Mouse (Mus musculus): ENCODE results near the gene Usp47. TPM values are rescaled to one million over a fixed set of nuclear protein-coding genes. Genes with fewer than 3 reads are reported as not detected.
A peak's percentile ranks its signal among the peaks of the same experiment; 100 is the strongest.

Gene Usp47
- polyA plus RNA-seq, 1 experiment from 2014 or later: 23.7 TPM

DNA sequence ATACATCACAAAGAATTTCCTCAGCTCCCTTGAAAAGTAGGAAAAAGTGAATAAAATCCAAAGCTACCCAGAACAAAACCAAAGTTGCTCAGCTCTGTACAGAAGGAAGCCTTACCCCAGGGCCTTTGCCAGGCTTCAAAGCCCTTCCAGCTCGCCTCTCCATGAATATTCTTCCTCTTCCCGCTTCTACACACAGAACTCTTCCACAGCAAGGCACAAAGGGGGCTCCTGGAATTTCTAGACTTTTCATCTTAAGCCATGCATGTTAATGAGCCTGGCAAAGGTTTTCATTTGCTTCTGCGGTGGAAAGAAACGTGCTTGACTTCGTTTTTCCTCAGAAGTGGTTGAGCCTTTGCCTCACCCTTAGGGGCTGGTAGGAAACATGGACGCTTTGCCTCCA, 108.7 kb downstream of the Usp47 start:
- Histone ChIP-seq H3K4me1 (replicated peaks; ENCODE audit: control insufficient read depth, insufficient read depth) (no peaks in the 10 kb centered on the region), H3K9me3 (ENCODE audit: control insufficient read depth, low read length) (no peaks in the 10 kb centered on the region), H3K27me3 (ENCODE audit: control insufficient read depth, insufficient read depth, low read length) (no peaks in the 10 kb centered on the region), H3K36me3 (ENCODE audit: control insufficient read depth, insufficient read depth, low read length) (no peaks in the 10 kb centered on the region), H3K4me3 (ENCODE audit: low read depth, low read length) (no peak overlapping the region), H3K9ac (ENCODE audit: low read length) (no peak overlapping the region), H3K4me2 (replicated peaks; ENCODE audit: low read depth) (no peak overlapping the region), H3K27ac (replicated peaks) (no peak overlapping the region; the same call in 1 of the 2 replicates)
- no peak for DNase-seq (ENCODE audit: low spot score)
- 59% methylated on average over 6 of the region's 6 CpGs for WGBS
- TF ChIP-seq CTCF (IDR thresholded peaks at IDR 0.05; ENCODE audit: low read depth): no peak
- TF ChIP-seq EP300 (optimal IDR thresholded peaks at IDR 0.05): no peak
- ATAC-seq (ENCODE audit: low FRiP score, low TSS enrichment): no peak

DNA sequence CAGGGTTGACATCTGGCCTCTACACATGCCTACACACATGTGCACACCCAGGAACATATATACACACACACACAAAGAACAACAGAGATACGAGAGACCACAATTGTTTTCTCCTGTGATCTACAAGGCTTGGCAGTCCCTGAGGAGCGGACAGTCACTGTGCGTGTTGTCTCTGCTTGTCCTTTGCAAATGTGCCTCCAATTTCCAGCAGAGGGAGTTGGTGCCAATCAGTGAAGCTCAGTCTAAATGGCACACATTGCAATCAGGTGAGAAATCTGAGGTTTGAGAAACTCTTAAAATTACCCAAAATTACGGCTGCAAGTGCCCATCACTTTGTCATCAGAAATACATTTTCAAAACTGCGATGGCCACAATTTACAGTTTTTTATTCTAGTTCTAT, 110.0 kb downstream of the Usp47 start:
- no peaks in the 10 kb centered on the region for H3K36me3 ChIP-seq (ENCODE audit: control insufficient read depth, insufficient read depth, low read length)
- ATAC-seq (ENCODE audit: low FRiP score, low TSS enrichment) (no peak), DNase-seq (ENCODE audit: low spot score) (no peak)
- TF ChIP-seq CTCF (IDR thresholded peaks at IDR 0.05; ENCODE audit: low read depth) (peak; percentile 46), EP300 (optimal IDR thresholded peaks at IDR 0.05) (no peak)
- WGBS: 86% methylated on average over 5 of the region's 5 CpGs
- no peak overlapping the region for H3K4me2 ChIP-seq (replicated peaks; ENCODE audit: low read depth)
- H3K27me3 ChIP-seq (ENCODE audit: control insufficient read depth, insufficient read depth, low read length): no peaks in the 10 kb centered on the region
- no peaks in the 10 kb centered on the region for H3K9me3 ChIP-seq (ENCODE audit: control insufficient read depth, low read length)
- no peak overlapping the region for H3K9ac ChIP-seq (ENCODE audit: low read length)
- no peaks in the 10 kb centered on the region; the same call in 1 of the 2 replicates for H3K4me1 ChIP-seq (replicated peaks; ENCODE audit: control insufficient read depth, insufficient read depth)
- H3K27ac ChIP-seq (replicated peaks): no peak overlapping the region
- H3K4me3 ChIP-seq (ENCODE audit: low read depth, low read length): no peak overlapping the region

- DNase-seq (ENCODE audit: low spot score): no peak
- no peaks in the 10 kb centered on the region for H3K36me3 ChIP-seq (ENCODE audit: control insufficient read depth, insufficient read depth, low read length)
- no peaks in the 10 kb centered on the region for H3K27me3 ChIP-seq (ENCODE audit: control insufficient read depth, insufficient read depth, low read length)
- TF ChIP-seq EP300 (optimal IDR thresholded peaks at IDR 0.05): no peak
- TF ChIP-seq CTCF (IDR thresholded peaks at IDR 0.05; ENCODE audit: low read depth): no peak
- no peak for ATAC-seq (ENCODE audit: low FRiP score, low TSS enrichment)
- no peak overlapping the region for H3K4me2 ChIP-seq (replicated peaks; ENCODE audit: low read depth)
- H3K4me1 ChIP-seq (replicated peaks; ENCODE audit: control insufficient read depth, insufficient read depth): peaks cover 5% of the 10 kb centered on the region; the same call in 1 of the 2 replicates
- no peaks in the 10 kb centered on the region for H3K9me3 ChIP-seq (ENCODE audit: control insufficient read depth, low read length)
- H3K27ac ChIP-seq (replicated peaks): no peak overlapping the region
- 72% methylated on average over 4 of the region's 4 CpGs for WGBS
- H3K4me3 ChIP-seq (ENCODE audit: low read depth, low read length): no peak overlapping the region
- H3K9ac ChIP-seq (ENCODE audit: low read length): no peak overlapping the region
Observed at GRCm38 (mm10) chr7:112135161-112135560, 111.9 kb downstream of the Usp47 start.

DNA sequence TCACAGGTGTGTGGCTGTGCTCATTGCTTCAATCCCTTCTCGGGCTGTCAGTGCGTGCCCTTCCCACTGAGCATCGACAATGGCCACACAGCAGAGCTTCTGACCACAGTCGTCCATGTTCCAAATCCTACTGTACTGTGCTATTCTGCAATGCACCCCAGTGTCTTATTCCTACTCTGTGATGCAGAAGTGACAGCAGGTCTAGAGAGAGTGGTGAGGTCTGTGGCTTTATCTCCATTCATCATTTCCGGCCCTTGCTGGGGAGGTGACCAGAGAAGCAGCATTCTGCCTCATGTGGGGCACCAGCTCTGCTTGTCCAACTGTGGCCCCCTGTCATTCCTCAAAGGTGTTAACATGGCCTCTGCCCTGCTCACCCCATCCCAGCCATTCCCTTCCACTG, 113.2 kb downstream of the Usp47 start:
- Histone ChIP-seq H3K4me2 (replicated peaks; ENCODE audit: low read depth) (no peak overlapping the region), H3K4me1 (replicated peaks; ENCODE audit: control insufficient read depth, insufficient read depth) (peaks cover 5% of the 10 kb centered on the region; the same call in 1 of the 2 replicates), H3K9me3 (ENCODE audit: control insufficient read depth, low read length) (no peaks in the 10 kb centered on the region), H3K27me3 (ENCODE audit: control insufficient read depth, insufficient read depth, low read length) (no peaks in the 10 kb centered on the region), H3K9ac (ENCODE audit: low read length) (no peak overlapping the region), H3K4me3 (ENCODE audit: low read depth, low read length) (no peak overlapping the region), H3K27ac (replicated peaks) (no peak overlapping the region), H3K36me3 (ENCODE audit: control insufficient read depth, insufficient read depth, low read length) (no peaks in the 10 kb centered on the region)
- WGBS: 72% methylated on average over 5 of the region's 5 CpGs
- no peak for DNase-seq (ENCODE audit: low spot score)
- ATAC-seq (ENCODE audit: low FRiP score, low TSS enrichment): no peak
- TF ChIP-seq CTCF (IDR thresholded peaks at IDR 0.05; ENCODE audit: low read depth) (no peak), EP300 (optimal IDR thresholded peaks at IDR 0.05) (no peak)

DNA sequence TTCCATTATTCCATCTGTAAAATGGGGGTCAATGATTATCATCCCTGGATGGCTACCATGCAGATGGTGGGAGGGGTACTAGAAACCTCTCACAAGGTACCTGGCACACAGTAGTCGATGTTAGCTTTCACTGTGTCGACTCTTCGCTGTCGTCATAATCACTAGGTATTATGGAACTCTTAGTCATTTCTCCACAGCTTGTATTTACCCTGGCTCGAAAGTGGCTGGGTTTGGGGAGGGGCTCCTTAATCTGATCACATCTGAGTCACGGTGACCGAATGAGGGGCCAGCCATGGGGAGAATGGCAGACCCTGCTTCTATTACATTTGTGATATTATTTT, 114.8 kb downstream of the Usp47 start:
- H3K36me3 ChIP-seq (ENCODE audit: control insufficient read depth, insufficient read depth, low read length): no peaks in the 10 kb centered on the region
- H3K4me3 ChIP-seq (ENCODE audit: low read depth, low read length): no peak overlapping the region
- TF ChIP-seq CTCF (IDR thresholded peaks at IDR 0.05; ENCODE audit: low read depth) (no peak), EP300 (optimal IDR thresholded peaks at IDR 0.05) (no peak)
- H3K9ac ChIP-seq (ENCODE audit: low read length): no peak overlapping the region
- peak; percentile 54 for ATAC-seq (ENCODE audit: low FRiP score, low TSS enrichment)
- H3K4me1 ChIP-seq (replicated peaks; ENCODE audit: control insufficient read depth, insufficient read depth): peaks cover 5% of the 10 kb centered on the region; the same call in 1 of the 2 replicates
- H3K9me3 ChIP-seq (ENCODE audit: control insufficient read depth, low read length): no peaks in the 10 kb centered on the region
- no peak overlapping the region for H3K4me2 ChIP-seq (replicated peaks; ENCODE audit: low read depth)
- no peak for DNase-seq (ENCODE audit: low spot score)
- WGBS: 56% methylated on average over 7 of the region's 7 CpGs
- peak overlapping the region; percentile 35 for H3K27ac ChIP-seq (replicated peaks)
- H3K27me3 ChIP-seq (ENCODE audit: control insufficient read depth, insufficient read depth, low read length): no peaks in the 10 kb centered on the region

- DNase-seq (ENCODE audit: low spot score) (peak; percentile 45), ATAC-seq (ENCODE audit: low FRiP score, low TSS enrichment) (peak; percentile 17; the same call in 1 of the 2 replicates)
- Histone ChIP-seq H3K9ac (ENCODE audit: low read length) (no peak overlapping the region), H3K4me3 (ENCODE audit: low read depth, low read length) (no peak overlapping the region), H3K9me3 (ENCODE audit: control insufficient read depth, low read length) (no peaks in the 10 kb centered on the region), H3K4me1 (replicated peaks; ENCODE audit: control insufficient read depth, insufficient read depth) (peaks cover 5% of the 10 kb centered on the region; the same call in 1 of the 2 replicates), H3K27me3 (ENCODE audit: control insufficient read depth, insufficient read depth, low read length) (no peaks in the 10 kb centered on the region), H3K36me3 (ENCODE audit: control insufficient read depth, insufficient read depth, low read length) (no peaks in the 10 kb centered on the region), H3K27ac (replicated peaks) (peak overlapping the region; percentile 35), H3K4me2 (replicated peaks; ENCODE audit: low read depth) (no peak overlapping the region)
- TF ChIP-seq EP300 (optimal IDR thresholded peaks at IDR 0.05) (no peak), CTCF (IDR thresholded peaks at IDR 0.05; ENCODE audit: low read depth) (no peak)
- WGBS: 48% methylated on average over 11 of the region's 11 CpGs
Observed at GRCm38 (mm10) chr7:112138509-112139405, 115.5 kb downstream of the Usp47 start.

Measured in stomach, postnatal 0 days (tissue).